Mouse (Mus musculus): ENCODE data around the gene Hunk. TPM values are rescaled to one million over a fixed set of nuclear protein-coding genes. Genes with fewer than 3 reads are reported as not detected.
A peak's percentile ranks its signal among the peaks of the same experiment; 100 is the strongest.

Hunk gene
- polyA plus RNA-seq (2012; rRNA removed): 14.3 and 19.4 TPM in 2 replicates

DNA sequence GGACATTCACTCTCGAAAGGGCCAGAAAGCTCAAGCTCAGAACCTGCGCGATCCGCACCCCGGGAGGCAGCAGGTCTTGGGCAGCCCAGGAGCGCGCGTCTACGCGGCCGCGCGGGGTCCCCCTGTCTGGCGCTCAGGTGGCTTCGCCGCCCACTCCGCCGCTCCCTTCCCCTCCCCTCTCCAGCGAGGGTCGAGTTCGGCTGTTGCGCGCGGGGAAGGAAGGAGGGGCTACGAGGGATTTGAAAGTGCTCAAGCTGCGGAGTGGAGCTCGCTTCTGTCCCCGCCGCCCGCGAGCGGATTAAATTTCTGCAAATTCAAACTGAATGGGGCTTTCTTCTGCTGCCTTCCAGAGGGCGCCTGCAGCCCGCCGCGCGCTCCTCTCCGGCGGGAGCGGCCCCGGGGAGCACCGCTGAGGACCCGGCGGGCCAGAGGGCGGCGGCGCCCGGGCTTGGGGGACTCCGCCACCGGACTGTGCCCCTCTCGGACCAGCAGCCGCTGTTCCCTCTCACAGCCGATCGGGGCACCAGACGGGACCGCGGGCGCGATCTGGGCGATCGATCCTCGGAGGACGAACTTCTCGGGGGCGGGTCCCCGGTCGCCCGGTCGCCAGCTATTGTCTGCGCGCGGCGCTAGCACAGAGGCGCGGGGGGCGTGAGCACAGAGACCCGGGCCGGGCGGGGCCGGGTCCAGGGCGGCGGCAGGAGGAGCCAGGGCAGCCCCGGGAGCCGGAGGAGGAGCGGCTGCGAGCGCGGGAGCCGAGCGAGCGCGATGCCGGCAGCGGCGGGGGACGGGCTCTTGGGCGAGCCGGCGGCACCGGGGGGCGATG, at the start of gene Hunk:
TSS of gene Hunk (plus strand) at position 326 of the 826 bp plus-strand sequence.
- peak; percentile 94 for DNase-seq (ENCODE audit: low read depth)
- no peak for TF ChIP-seq CTCF (IDR thresholded peaks at IDR 0.05; ENCODE audit: borderline replicate concordance, extremely low read depth, insufficient read depth, insufficient read length)
- TF ChIP-seq POLR2A (IDR thresholded peaks at IDR 0.05; ENCODE audit: borderline replicate concordance, extremely low read depth, insufficient read depth, insufficient read length, poor library complexity, severe bottlenecking): peak; percentile 49; the same call in 1 of the 2 replicates

DNA sequence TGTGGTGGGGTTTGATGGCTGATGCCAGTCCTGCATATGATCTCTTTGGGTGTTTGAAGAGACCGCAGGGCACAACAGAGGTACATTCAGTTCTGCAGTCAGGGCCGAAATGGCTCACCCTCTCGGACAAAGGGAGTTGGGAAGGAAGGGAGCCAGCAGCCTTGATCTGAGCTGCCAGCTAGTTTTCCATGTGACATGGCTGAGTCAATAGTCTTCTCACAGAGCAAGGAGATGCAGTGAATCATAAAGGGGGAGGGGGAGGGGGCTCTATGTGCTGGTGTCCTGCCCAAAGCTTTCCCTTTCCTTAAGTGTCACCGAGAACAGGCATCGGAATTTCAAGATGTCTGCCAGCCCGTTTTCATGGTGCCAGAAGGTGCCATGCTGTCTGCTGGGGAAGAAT, 46.8 kb upstream of the Hunk start:
- peak; percentile 25 for DNase-seq (ENCODE audit: low read depth)

DNA sequence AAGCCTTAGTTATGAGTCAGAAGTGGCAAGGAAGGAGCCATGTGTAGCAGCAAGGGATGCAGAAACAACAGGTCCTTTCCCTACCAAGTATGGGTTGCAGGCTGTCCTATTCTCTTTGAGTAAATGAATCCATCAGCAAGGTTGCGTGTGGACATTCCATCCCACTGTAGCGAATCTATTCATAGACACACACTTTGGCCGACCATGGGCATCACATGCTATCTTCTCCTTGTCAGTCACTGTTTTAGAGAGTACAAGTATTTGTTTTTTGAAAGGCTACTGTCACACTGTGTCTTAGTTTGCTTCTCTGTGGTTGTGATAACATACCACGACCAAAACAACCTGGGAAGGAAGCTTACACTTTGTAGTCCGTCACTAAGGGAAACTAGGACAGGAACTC, 44.7 kb upstream of the Hunk start:
- no peak for DNase-seq (ENCODE audit: low read depth)
- no peak for TF ChIP-seq CTCF (IDR thresholded peaks at IDR 0.05; ENCODE audit: borderline replicate concordance, extremely low read depth, insufficient read depth, insufficient read length)
- TF ChIP-seq POLR2A (IDR thresholded peaks at IDR 0.05; ENCODE audit: borderline replicate concordance, extremely low read depth, insufficient read depth, insufficient read length, poor library complexity, severe bottlenecking): no peak

More for the DNA sequence above, 46.8 kb upstream of the Hunk start:
- TF ChIP-seq POLR2A (IDR thresholded peaks at IDR 0.05; ENCODE audit: borderline replicate concordance, extremely low read depth, insufficient read depth, insufficient read length, poor library complexity, severe bottlenecking) (no peak), CTCF (IDR thresholded peaks at IDR 0.05; ENCODE audit: borderline replicate concordance, extremely low read depth, insufficient read depth, insufficient read length) (no peak)

DNA sequence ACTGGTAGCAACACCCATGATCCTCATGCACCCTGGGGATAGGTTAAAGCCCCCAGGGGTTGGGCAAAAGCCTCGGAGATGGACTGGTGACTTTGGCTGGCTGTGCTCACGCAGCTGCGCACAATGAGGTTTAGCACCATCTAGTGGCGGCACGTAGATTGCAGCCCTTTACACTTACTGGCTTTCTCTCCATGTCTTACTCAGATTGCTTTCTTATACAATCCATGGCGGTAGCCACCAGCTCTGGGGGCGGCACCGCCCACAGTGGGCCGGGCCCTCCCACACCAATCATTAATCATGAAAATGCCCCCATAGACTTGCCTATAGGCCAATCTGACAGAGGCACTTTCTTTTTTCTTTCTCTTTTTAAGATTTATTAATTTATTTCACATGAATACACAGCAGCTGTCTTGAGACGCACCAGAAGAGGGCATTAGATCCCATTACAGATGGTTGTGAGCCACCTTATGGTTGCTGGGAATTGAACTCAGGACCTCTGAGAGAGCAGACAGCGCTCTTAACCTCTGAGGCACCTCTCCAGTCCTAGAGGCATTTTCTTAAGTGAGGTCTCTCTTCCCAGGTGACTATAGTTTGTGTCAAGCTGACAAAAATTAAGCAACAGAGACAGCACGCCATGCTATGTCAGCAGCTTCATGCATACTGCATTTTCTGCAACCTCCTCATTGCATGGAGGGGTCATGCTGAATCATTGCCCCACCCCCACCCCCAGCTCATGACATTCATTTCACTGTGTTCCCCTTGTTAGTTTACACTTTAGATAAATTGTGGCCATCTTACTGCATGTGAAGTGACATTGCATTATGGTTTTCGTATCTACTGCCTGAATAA, 35.9 kb upstream of the Hunk start:
- no peak for TF ChIP-seq POLR2A (IDR thresholded peaks at IDR 0.05; ENCODE audit: borderline replicate concordance, extremely low read depth, insufficient read depth, insufficient read length, poor library complexity, severe bottlenecking)
- no peak for TF ChIP-seq CTCF (IDR thresholded peaks at IDR 0.05; ENCODE audit: borderline replicate concordance, extremely low read depth, insufficient read depth, insufficient read length)
- peak; percentile 84 for DNase-seq (ENCODE audit: low read depth)

DNA sequence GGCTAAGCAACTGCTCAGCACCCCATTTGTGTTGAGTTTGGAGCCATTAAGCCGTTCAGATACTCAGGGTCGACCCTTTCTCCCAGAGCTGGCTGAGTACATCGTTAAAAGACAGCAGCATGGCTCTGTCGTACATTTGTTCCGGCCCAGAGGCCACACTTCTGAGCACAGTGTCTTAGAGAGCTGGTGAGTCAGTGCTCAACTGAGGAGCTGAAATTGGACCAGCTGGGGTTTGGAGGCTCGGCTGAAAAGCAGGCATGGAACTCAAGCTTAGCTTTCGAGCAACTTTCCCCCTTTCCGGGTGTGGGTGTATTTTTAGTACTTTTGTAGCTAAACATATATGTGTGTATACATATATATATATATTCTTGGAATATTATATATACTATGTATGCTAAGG, 34.1 kb upstream of the Hunk start:
- TF ChIP-seq POLR2A (IDR thresholded peaks at IDR 0.05; ENCODE audit: borderline replicate concordance, extremely low read depth, insufficient read depth, insufficient read length, poor library complexity, severe bottlenecking) (no peak), CTCF (IDR thresholded peaks at IDR 0.05; ENCODE audit: borderline replicate concordance, extremely low read depth, insufficient read depth, insufficient read length) (no peak)
- peak; percentile 17 for DNase-seq (ENCODE audit: low read depth)

DNA sequence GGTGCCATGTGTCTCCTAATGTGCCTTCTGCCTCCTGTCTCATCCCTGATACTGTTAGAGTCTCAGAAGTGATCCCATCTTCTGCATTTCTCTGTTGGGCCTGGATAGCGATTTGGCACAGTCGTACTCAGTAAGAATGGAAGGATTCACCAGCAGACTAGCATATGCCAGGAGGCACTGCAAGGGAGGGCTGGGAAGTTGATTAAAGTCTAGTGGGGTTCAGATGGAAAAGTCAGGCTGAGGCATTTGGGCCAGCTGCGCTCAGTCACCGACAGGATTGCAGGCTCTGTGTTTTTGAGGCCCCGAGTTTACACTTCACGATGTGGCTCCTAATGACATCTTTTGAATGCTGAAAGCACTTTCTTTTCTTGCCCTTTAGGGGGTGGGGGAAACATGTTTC, 33.1 kb upstream of the Hunk start:
- peak; percentile 84 for DNase-seq (ENCODE audit: low read depth)

DNA sequence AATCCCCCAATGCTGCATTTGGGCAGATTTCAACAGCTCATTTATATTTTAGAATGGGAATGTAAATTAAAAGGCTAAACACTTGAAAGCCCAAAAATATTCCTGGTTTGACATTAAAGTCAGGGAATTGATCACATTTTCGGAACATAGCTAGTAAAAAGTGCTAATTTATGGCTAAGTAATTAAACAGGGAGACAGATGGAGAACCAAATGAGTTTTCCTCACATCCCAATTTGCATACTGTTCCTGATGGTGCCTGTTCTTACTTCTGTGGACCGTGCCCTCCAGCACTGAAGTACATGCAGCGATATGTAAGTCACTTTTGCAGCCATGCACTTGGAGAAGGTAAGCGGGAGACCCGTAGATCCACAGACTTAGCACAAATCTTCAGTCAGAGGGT, 32.7 kb upstream of the Hunk start:
- no peak for TF ChIP-seq CTCF (IDR thresholded peaks at IDR 0.05; ENCODE audit: borderline replicate concordance, extremely low read depth, insufficient read depth, insufficient read length)
- TF ChIP-seq POLR2A (IDR thresholded peaks at IDR 0.05; ENCODE audit: borderline replicate concordance, extremely low read depth, insufficient read depth, insufficient read length, poor library complexity, severe bottlenecking): no peak
- peak; percentile 85 for DNase-seq (ENCODE audit: low read depth)

More for the DNA sequence above, 33.1 kb upstream of the Hunk start:
- TF ChIP-seq CTCF (IDR thresholded peaks at IDR 0.05; ENCODE audit: borderline replicate concordance, extremely low read depth, insufficient read depth, insufficient read length) (no peak), POLR2A (IDR thresholded peaks at IDR 0.05; ENCODE audit: borderline replicate concordance, extremely low read depth, insufficient read depth, insufficient read length, poor library complexity, severe bottlenecking) (no peak)

DNA sequence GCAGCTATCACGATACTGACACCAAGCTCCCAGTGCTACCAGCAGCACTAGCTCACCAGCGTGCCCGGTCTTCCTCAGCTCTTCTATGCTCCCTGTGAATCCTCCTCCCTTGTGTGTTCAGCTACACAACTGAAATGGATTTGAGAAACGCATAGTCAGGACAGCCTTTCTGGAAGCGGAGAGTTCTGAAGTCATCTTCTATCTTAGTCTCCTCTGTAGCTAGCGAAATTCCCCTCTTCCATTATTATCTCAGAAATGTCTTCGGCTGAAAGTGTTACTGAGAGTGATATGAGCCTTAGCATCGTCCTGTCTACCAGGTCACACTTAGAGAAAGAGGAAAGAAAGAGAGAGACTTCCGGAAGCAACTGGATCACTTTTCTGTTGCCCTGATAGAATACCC, 26.5 kb upstream of the Hunk start:
- no peak for DNase-seq (ENCODE audit: low read depth)
- no peak for TF ChIP-seq CTCF (IDR thresholded peaks at IDR 0.05; ENCODE audit: borderline replicate concordance, extremely low read depth, insufficient read depth, insufficient read length)
- no peak for TF ChIP-seq POLR2A (IDR thresholded peaks at IDR 0.05; ENCODE audit: borderline replicate concordance, extremely low read depth, insufficient read depth, insufficient read length, poor library complexity, severe bottlenecking)

DNA sequence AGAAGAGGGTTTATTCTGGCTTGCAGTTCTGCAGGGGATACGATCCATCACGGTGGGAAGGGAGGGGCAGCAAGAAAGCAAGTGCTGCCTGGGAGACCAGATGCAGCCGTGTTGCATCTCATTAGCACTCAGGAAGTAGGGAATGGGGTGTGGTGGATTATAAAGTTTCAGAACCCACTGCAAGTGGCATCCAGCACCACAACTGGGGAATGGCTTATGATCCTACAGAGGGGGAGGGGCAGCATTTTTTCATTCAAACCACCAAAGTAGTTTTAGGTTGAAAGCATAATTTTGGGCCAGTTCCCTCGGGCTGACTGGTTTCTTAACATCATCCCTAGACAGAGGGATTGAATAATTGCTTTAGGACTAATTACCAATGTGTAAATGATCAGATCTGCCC, 26.1 kb upstream of the Hunk start:
- TF ChIP-seq CTCF (IDR thresholded peaks at IDR 0.05; ENCODE audit: borderline replicate concordance, extremely low read depth, insufficient read depth, insufficient read length) (no peak), POLR2A (IDR thresholded peaks at IDR 0.05; ENCODE audit: borderline replicate concordance, extremely low read depth, insufficient read depth, insufficient read length, poor library complexity, severe bottlenecking) (no peak)
- DNase-seq (ENCODE audit: low read depth): peak; percentile 47

DNA sequence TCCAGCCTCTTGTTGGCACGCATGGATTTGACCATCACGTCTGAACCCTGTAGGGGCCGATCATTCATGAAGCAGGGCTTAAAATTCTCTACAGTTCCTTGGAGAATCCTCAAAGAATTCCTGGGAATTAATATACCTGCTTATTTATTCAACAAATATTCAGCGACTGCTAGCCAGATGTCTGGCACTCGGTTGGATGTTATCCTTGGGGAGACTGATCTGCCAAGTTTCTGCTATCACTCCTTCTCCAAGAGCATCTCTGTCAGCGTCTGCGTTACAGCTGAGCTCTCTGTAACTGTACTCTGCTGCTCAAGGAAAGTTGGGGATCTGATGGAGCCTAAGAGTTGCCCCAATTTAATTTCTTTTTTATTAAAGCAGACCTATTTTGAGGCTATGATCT, 25.5 kb upstream of the Hunk start:
- DNase-seq (ENCODE audit: low read depth): peak; percentile 78
- TF ChIP-seq POLR2A (IDR thresholded peaks at IDR 0.05; ENCODE audit: borderline replicate concordance, extremely low read depth, insufficient read depth, insufficient read length, poor library complexity, severe bottlenecking) (no peak), CTCF (IDR thresholded peaks at IDR 0.05; ENCODE audit: borderline replicate concordance, extremely low read depth, insufficient read depth, insufficient read length) (no peak)

DNA sequence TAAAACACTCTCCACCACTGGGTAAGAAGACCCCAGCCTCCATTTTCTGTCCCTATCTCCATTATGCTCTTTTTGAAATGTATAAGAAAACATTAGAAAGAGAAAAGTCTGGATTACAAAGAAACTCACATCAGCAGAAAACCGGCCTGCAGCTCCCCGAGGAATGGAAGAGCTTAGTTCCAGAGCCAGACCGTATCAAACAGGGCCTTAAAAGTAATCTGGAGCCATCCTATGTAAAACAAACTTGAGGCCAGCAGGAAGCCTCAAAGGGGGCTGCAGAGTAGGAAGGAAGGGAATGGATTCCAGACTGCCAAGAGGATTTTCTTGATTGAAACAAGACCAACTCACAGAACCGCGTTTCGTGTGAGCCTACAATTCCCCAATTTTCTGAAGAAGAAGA, 22.9 kb upstream of the Hunk start:
- TF ChIP-seq POLR2A (IDR thresholded peaks at IDR 0.05; ENCODE audit: borderline replicate concordance, extremely low read depth, insufficient read depth, insufficient read length, poor library complexity, severe bottlenecking) (no peak), CTCF (IDR thresholded peaks at IDR 0.05; ENCODE audit: borderline replicate concordance, extremely low read depth, insufficient read depth, insufficient read length) (no peak)
- DNase-seq (ENCODE audit: low read depth): no peak

Data from brain, embryonic 14.5 days (tissue).